Comparison of ENCODE assay signal across 1 mouse cellular context in the genomic region with DNA sequence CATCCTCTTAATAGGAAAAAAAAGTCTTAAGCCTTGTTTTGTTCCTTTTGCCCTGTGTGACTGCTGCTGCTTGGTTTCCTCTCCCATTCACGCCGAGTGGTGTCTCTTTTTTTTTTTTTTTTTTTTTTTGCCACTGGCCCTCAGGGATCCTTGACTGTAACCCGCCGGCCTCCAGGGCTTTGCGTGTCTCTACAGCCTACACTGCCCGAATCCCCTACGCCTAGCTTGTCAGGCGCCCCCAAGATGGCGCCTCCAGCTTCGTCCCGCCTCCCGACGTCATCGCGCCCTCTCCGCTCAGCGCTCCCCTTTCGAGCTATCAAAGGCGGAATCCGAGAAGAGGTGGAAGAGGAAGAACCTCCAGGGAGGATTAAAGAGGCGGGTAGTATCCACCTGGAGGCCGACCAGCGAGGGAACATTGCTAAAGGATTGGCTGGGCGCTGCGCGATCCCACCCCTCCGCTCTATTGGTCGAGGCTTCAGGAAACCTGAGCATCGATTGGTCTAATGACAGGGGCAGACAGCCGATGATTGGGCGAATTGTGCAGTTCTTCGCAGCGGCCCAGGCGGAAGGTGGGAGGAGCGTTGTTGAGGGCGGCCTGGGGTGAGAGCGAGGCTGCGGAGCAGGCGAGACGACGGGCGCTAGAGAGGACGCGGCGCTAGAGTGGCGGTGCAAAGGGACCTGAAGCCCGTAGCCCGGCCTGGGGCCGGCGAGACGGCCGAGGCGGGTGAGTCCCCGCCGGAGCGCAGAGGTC.
TF ChIP-seq lines count a peak whose summit lies in the region.

No protein-coding gene starts in this region.

TF ChIP-seq in MEL, 35 proteins besides CTCF, POLR2A, EP300 and RAD21 (continued from another document):
- TF ChIP-seq NRF1 (IDR thresholded peaks at IDR 0.05; ENCODE audit: insufficient read depth, low read depth, low read length, poor library complexity, severe bottlenecking) (peak; percentile 39; the same call in 1 of the 2 replicates), NELFE (IDR thresholded peaks at IDR 0.05; ENCODE audit: low read depth, low read length) (peak; percentile 81), POLR2AphosphoS5 (IDR thresholded peaks at IDR 0.05; ENCODE audit: borderline replicate concordance, low read depth, low read length) (no peak), TCF12 (IDR thresholded peaks at IDR 0.05; ENCODE audit: low read depth, low read length) (peak; percentile 54), CHD1 (IDR thresholded peaks at IDR 0.05; ENCODE audit: low read depth, low read length) (no peak; the same call in 1 of the 2 replicates), E2F4 (IDR thresholded peaks at IDR 0.05; ENCODE audit: borderline replicate concordance, low read depth, low read length) (no peak), RCOR1 (IDR thresholded peaks at IDR 0.05; ENCODE audit: low read depth, low read length) (no peak), HCFC1 (IDR thresholded peaks at IDR 0.05; ENCODE audit: low read depth, low read length) (peak; percentile 81), SIN3A (IDR thresholded peaks at IDR 0.05; ENCODE audit: low read length) (peak; percentile 58), ZNF384 (IDR thresholded peaks at IDR 0.05; ENCODE audit: low read depth, low read length) (peak; percentile 62), ZMIZ1 (IDR thresholded peaks at IDR 0.05; ENCODE audit: low read depth, low read length) (peak; percentile 86), TBP (IDR thresholded peaks at IDR 0.05; ENCODE audit: low read depth, low read length) (peak; percentile 51), MXI1 (IDR thresholded peaks at IDR 0.05; ENCODE audit: low read depth, low read length) (peak; percentile 61), CHD2 (IDR thresholded peaks at IDR 0.05; ENCODE audit: low read length) (peak; percentile 77), TAL1 (IDR thresholded peaks at IDR 0.05; ENCODE audit: low read length) (no peak), MAZ (IDR thresholded peaks at IDR 0.05; ENCODE audit: low read depth, low read length) (peak; percentile 81), KAT2A (conservative IDR thresholded peaks at IDR 0.05; ENCODE audit: low read depth, low read length) (peak; percentile 47; the same call in 1 of the 2 replicates), ZKSCAN1 (IDR thresholded peaks at IDR 0.05; ENCODE audit: low read depth, low read length) (no peak), GABPA (IDR thresholded peaks at IDR 0.05; ENCODE audit: low read depth, low read length) (no peak), ETS1 (IDR thresholded peaks at IDR 0.05; ENCODE audit: low read depth, low read length) (0 out of 2 replicates have a peak, but pooled peaks have one; percentile 36), MAFK (IDR thresholded peaks at IDR 0.05; ENCODE audit: borderline replicate concordance, low read depth, low read length) (no peak), POLR2AphosphoS2 (IDR thresholded peaks at IDR 0.05; ENCODE audit: low read length) (peak; percentile 87)
TF ChIP-seq in MEL: peak in this region for 19.
